Mouse (Mus musculus) regulatory T cell (primary cell): Measurements from ENCODE around the gene Chst15.

ENCODE experiments used
- in situ Hi-C: fragments of 300-600 bp; cut with MboI, MseI; formaldehyde crosslinking; loops from one replicate; pipeline ENCODE4 v1.15.1; 2025; ENCODE audit warnings: high pct_unique_total_duplicates

Chst15 gene

DNA sequence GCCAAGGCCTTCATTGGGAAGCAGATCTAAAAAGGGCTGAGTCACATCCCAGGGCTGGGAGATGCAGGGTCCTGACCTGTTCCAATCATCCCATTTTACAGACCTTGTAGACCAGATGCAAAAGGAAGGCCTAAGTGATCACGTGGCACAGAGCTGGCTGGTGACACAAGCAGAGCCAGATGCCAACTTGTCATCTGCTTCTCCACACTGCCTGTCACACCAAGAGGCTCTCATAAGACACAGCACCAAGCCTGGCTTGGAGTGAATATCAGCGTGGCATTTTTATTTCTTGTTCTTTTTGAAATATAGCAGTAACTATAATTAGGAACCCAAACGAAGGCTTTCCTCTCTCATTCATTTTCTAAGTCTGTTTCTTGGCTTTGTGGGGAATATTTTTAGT, 52.3 kb downstream of the Chst15 start:
- in situ Hi-C loops: no loop called here

DNA sequence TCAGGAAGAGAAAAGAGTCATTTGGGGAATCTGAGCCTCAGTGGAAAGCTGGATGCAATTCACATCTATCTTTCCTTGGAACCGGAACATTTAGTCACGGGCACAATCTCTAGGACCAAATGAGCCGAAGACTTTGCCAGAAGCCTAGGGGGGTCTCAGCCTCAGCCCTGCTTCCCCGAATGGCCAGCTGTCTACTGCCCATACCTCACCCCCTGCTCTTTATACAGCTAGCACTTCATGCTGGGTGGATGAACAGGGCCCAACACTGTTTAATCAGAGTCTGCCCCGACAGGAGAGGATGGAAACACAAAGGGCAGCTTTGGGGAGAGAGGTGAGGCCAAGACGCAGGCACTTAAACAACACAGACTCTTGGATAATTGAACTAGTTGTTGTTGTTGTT, 53.8 kb downstream of the Chst15 start:
- in situ Hi-C loops: no loop called here

GRCm38 (mm10) chr7:132262696-132263095, 54.3 kb downstream of the Chst15 start:
- in situ Hi-C loops: no loop called here

DNA sequence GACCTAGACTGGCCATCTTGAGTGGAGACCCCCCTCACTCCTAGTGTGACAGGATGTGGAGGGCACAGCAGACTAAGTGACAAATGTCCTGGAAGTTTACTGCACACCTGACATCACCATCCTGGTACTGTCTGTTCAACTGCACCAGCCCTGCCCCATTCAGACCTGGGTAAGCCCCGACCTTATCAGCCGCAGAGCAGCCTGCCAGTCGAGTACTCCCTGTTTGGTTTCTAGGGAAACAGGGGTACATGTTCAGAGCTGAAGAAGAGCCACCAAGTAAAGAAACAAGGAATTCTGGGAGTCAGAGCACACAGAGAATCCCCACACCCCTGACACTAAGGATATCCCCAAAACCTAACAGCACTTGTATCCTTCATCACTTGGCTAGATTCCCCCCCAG, 55.1 kb downstream of the Chst15 start:
- in situ Hi-C loops: no loop called here

DNA sequence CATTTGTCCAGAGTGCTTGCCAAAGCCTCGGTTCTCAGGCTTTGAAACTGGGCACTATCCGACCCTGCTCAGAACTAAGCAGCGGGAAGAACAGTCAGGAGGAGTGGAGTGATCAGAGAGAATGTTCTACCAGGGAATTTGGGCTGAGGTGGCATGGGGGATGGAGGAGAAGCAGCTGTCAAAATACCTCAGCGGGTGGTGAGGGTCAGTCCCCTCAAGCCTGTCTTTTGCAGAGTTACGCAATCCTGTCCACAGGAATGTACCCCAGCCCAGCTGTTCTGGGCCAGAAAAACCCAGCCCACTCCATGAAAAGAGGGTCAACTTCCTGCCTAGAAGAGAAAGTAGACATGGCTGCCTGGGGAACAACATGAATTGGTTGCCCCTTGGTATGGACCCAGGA, 56.4 kb downstream of the Chst15 start:
- in situ Hi-C loops: no loop called here

GRCm38 (mm10) chr7:132258817-132259216, 58.2 kb downstream of the Chst15 start:
- in situ Hi-C loops: no loop called here

DNA sequence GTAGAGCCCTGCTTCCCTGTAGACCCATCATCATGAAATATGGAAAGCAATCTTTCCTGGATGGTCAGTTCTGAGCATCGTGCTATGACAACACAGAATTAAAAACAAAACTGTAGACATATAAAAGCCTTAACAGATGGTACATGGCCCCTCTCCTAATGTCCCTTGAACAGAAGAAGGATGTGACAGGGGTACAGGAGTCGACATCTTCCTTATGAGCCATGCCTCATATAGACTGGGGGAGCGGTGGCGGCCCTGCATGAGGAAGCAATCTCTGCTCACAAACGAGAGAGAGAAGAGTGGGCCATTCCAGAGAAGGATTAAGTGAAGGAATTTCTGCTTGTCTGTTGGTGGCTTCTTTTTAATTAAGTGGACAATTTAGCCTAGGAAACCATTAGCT, 58.8 kb downstream of the Chst15 start:
- in situ Hi-C loops: no loop called here

DNA sequence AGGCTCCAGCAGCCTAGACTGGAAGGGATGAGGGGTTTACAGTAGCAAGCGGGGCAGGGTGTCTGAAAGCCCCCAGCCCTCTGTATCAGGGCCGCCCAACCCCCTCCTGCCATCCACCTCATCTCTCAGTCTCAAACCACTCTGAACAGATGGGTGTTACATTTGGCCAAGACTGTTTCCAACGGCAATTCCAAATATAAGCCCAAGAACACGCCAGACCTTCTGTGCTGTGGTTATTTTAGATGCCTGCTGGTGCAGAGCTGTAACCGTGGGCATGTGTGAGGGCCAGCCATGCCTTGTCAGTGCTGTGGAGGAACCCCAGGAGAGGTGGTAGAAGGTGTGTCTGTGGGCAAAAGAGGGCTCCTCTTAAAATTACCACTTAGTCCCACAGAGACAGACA, 63.5 kb downstream of the Chst15 start:
- in situ Hi-C loops: no loop called here

DNA sequence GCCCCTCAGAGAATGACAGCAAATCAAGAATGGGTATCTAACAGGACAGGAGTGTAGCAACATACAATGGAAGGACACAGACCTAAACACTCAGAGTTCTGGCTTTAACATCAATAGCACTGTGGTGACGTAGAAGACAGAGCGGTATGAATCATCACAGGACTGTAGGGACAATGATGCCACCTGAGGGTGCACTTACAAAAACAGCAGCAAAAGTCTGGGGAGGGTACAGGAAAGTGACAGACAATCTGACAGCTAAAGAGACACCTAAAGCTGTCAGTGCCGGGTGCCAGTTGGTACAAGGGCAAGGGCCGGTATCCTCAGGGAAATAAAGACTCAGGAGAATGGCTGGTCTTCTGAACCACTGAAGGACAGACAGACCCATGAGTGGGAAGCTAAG, 64.0 kb downstream of the Chst15 start:
- in situ Hi-C loops: no loop called here

GRCm38 (mm10) chr7:132249563-132250119, 67.4 kb downstream of the Chst15 start:
- in situ Hi-C loops: no loop called here

- in situ Hi-C loops: no loop called here
Measured at GRCm38 (mm10) chr7:132247567-132247966, 69.5 kb downstream of the Chst15 start.

- in situ Hi-C loops: no loop called here
Measured at GRCm38 (mm10) chr7:132247091-132247490, 69.9 kb downstream of the Chst15 start.

GRCm38 (mm10) chr7:132245730-132246129, 71.3 kb downstream of the Chst15 start:
- in situ Hi-C loops: no loop called here

GRCm38 (mm10) chr7:132244637-132245036, 72.4 kb downstream of the Chst15 start:
- in situ Hi-C loops: no loop called here

- in situ Hi-C loops: no loop called here
Measured at GRCm38 (mm10) chr7:132243225-132243624, 73.8 kb downstream of the Chst15 start.

DNA sequence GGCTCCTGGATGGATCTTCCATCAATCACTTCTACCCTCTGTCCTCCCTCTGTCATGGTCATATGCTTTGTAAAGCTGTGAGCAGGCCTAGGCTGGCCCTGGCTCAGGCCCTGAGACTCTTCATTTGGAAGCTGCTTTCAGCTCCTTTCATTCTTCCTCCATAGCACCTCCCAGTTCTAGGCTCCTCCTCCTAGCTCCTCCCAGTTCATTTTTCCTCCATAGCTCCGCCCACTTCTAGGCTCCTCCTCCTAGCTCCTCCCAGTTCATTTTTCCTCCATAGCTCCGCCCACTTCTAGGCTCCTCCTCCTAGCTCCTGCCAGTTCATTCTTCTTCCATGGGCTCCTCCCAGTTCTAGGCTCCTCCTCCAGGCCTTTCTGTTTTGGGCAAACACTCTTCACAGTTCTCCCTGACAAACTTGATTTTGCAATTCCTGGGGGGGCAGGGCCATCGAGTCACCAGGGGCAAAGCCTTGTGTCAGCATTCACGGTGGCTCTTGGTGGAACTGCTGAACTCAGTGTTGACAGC, 74.3 kb downstream of the Chst15 start:
- in situ Hi-C loops: no loop called here

DNA sequence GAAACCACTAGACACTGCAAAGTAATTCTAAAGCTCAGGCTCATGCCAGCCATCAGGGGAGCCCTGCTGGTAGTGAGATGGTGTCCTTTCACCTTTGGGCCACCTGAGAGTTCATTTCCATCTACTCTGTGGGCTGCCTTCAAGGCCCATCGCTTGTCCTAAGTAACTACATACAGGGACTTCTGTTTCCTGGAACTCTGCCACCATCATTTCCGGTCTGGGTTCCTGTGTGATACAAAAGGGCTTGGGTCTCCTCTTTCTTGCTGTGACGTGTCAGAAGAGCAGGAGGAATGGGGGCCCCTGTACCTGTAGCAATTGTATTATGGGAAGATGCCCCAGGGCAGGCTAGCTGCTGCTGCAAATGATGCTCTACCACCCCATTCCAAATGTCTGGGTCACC, 78.1 kb downstream of the Chst15 start:
- in situ Hi-C loops: no loop called here

DNA sequence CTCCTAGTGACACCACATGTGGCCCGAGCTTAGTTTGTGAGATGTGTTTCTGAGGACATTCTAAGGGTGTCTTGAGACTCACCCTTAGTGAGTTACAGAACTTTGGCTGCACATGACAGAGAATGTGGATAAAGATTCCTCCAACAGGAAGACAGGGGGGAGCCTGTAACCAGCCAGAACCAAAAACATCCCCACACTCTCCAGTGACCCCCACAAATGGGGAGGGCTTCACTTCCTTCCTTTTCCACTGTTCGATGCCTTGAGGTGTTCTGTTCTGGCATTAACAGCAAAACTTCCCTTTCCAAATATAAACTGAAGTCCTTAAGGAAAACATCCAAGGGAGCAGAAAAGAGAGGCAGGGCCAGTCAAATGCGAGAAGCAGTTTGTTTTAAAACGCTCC, 79.8 kb downstream of the Chst15 start:
- in situ Hi-C loops: no loop called here

GRCm38 (mm10) chr7:132236789-132237188, 80.2 kb downstream of the Chst15 start:
- in situ Hi-C loops: no loop called here

DNA sequence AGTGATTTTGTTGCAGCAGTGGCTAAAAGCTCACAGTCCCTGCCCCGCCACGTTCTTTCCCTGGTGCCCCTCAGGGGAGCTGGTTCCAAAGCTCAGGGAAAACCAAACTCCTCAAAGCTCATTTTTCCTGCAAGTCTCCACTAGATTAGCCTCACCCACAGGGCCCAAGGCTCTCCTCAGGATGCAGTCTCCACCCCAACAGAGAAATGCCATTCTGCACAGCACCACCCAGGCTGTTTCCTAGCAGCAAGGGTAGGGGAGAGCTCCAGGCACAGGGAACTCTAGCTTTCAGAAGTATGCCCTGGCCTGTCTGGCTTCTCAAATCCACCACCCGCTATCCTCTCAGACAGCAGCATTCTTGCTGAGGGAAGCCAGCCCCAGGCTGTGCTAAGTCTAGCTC, 82.8 kb downstream of the Chst15 start:
- in situ Hi-C loops: loop anchor here (5.0 kb wide), 2 partner anchors 38 to 308 kb away; no protein-coding TSS in a partner anchor

DNA sequence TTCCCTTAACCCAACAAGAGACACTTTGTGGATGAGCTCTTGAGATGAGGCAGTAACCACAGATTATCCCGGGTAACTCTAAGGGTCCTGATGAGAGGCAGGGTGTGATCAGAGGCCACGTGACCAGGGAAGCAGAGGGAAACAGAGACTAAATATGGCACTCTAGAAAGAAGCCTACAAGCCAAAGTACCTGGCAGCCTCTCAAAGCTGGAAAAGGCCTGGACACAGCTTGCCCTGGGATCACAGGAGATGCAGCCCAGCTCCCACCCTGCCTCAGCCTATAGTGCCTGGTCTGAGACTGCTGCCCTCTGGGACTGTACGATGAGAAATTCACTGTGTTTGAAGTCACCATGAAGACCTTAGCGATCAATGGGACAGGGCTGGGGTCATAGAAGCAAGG, 83.3 kb downstream of the Chst15 start:
- in situ Hi-C loops: loop anchor here (5.0 kb wide), 2 partner anchors 39 to 309 kb away; no protein-coding TSS in a partner anchor

GRCm38 (mm10) chr7:132232937-132233336, 84.1 kb downstream of the Chst15 start:
- in situ Hi-C loops: loop anchor here (5.0 kb wide), 2 partner anchors 39 to 309 kb away; no protein-coding TSS in a partner anchor

- in situ Hi-C loops: loop anchor here (5.0 kb wide), 2 partner anchors 41 to 311 kb away; no protein-coding TSS in a partner anchor
Measured at GRCm38 (mm10) chr7:132231476-132231875, 85.6 kb downstream of the Chst15 start.

- in situ Hi-C loops: loop anchor here (5.0 kb wide), 2 partner anchors 41 to 311 kb away; no protein-coding TSS in a partner anchor
Measured at GRCm38 (mm10) chr7:132230961-132231360, 86.1 kb downstream of the Chst15 start.
